Mouse (Mus musculus) forelimb bud, embryonic 11.5 days (tissue): ENCODE results near the gene Fcrl5.
A peak's percentile ranks its signal among the peaks of the same experiment; 100 is the strongest.

Experiments used
- DNase-seq: peaks from one replicate; pipeline ENCODE4 v3.0.0-alpha.2; 2012; ENCODE audit warnings: low read depth, low spot score

The Fcrl5 gene

DNA sequence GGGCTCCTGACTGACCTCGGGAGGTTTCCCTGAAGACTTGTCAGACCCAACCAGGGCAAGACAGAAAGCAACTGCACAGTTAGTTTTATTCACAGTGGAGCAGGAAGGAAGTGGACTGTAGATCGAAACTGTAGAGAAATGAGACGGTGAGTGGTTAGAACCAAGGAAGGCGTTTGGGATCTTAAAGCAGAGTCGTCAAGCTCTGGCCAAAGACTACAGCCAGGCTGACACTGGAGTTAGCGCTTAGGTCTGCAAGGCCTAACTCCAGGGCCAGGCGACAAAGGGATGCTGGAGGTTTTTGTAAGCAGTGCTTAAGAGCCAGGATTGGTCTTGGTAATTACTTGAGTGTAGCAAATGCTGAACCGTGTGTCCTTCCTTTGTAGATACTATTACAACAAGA lies 93.3 kb downstream of the Fcrl5 start:
- no peak for DNase-seq

DNA sequence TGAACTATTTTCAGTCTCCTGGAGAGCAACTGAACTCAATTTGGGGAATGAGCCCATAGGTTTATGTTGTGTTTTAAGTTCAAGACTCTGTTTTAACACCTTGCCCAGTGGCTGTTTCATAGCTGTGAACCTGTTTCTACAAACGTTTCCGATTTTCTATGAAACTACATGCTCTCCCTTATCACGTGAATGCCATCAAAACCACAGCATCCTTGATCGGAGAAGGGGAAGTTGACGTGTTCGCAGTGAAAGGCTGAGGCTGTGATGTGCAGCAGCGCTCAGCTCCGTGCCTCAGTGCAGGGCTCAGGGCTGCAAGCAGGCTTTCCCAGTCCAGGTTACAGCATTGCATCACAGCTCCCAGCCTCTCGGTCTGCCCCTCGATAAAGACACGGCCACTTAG lies 94.0 kb downstream of the Fcrl5 start:
- DNase-seq = no peak

DNA sequence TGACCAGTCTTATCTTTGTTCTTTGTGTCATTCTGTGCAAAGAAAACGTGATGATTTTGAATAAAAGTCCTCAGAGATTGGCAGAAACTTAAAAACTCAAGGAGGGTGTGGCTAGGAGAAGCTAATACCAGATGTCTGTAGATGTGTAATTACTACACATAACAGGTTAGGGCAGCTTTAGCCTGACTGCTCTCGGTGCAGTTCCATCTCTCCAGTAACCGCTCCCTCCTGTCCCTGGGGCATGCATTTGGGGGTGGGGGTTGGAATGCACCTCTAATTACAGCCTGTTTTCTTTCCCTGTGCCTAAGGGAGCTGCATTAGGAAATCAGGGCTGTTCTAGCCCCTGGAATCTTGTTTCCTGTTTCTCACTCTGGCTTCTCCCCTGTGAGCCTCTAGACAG lies 94.7 kb downstream of the Fcrl5 start:
- peak; percentile 40 for DNase-seq

- no peak for DNase-seq
These were observed 98.2 kb downstream of the Fcrl5 start for GRCm38 (mm10) chr3:87533667-87534378.

DNA sequence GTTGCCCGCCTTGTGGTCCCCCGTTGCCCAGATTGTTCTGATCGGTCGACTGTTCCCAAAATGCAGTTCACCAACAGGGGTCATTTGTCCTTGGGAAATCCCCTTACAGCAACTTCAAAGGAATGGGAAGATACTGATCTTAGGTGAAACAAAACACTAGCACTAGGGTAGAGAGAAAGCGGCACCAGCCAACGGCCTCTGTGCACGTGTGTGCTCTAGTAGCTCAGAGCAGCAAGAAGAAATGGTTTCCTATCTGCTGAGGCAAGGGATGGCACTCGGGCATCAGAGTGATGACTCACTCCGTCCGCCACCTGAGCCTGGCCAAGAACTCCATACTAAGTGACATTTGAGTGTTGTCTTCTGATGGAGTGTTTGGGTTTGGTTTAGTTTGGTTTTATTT lies 102.5 kb downstream of the Fcrl5 start:
- DNase-seq = no peak

GRCm38 (mm10) chr3:87540028-87540675 lies 104.6 kb downstream of the Fcrl5 start:
- no peak for DNase-seq

DNA sequence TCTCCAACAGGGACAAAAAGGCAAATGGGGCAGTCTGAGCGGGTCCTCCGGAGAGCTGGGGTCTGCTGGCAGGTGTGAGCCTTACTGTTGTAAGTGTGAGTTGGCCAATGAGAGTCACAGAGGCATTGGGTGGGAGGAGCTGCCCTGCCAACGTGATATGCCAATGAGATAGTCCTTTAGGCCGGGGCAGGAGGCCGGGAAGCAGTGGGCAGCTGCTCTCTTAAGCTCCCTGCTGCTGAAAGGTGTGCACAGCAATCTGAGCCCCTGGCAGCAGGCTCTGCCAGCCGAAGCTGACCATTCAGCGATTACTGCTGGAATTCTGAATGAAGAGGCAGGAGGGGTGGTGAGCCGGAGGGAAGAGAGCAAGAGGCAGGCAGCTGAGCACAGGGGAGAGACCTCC lies 105.1 kb downstream of the Fcrl5 start:
- DNase-seq = no peak

GRCm38 (mm10) chr3:87542481-87543215 lies 107.1 kb downstream of the Fcrl5 start:
- DNase-seq = no peak

DNA sequence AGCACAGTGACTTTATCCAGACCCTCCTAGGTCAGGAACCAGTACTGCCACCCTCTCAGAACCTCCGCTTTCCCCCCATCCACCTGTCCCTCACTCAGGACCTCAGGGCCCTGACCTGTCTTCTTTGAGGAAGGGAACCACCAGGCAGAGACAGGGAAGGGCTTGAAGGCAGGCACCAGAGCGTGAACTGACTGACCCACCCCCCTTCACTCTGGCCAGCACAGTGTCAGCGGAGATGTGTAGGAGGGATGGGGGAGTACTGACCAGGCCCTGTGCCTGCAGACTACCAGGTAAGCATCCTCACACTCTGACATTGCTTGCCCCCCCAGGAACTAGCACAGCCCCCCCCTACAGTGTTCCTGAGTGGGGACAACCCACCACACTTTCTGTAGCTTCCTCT lies 110.0 kb downstream of the Fcrl5 start:
- no peak for DNase-seq

- no peak for DNase-seq
These were observed 110.7 kb downstream of the Fcrl5 start for GRCm38 (mm10) chr3:87546291-87546721.

GRCm38 (mm10) chr3:87549908-87550307 lies 114.3 kb downstream of the Fcrl5 start:
- no peak for DNase-seq
